Mouse (Mus musculus) olfactory bulb, adult 2 months (tissue): ENCODE measurements around the gene 4933434E20Rik.

Source experiments
- CTCF ChIP-seq: fragments of 200-500 bp; IDR thresholded peaks from 2 replicates; pipeline ENCODE4 v1.5.1; 2012; ENCODE audit warnings: low read depth, mild to moderate bottlenecking, low read length, moderate library complexity; ENCODE audit not compliant: insufficient read depth
- POLR2A ChIP-seq: fragments of 200-500 bp; IDR thresholded peaks from 2 replicates; pipeline ENCODE4 v1.6.1; 2012; ENCODE audit warnings: mild to moderate bottlenecking, low read depth, low read length, moderate library complexity; ENCODE audit not compliant: insufficient read depth

DNA sequence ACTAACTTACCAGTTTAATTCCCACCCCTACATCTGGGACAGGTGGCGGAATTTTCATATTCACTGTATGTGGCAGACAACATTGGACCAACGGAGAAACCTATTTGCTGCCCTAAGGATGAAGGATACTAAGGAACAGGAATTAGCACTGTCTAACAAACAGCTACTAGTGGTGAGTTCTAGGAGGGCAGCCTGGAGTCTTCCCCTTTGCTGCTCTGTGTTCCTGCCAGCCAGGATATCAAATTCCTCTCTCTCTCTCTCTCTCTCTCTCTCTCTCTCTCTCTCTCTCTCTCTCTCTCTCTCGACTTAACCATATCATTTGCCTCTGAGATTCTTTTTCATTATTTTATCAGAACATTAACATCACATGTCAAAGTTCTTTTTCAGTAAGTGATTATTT is 12.9 kb downstream of the 4933434E20Rik start:
- TF ChIP-seq POLR2A (no peak), CTCF (no peak)
